Mouse (Mus musculus): Measurements from ENCODE around the gene Ppp6r2. TPM values are rescaled to one million over a fixed set of nuclear protein-coding genes. Genes with fewer than 3 reads are reported as not detected.

The Ppp6r2 gene
- polyA plus RNA-seq, 1 experiment, result 49.8 TPM

- TF ChIP-seq CTCF (IDR thresholded peaks at IDR 0.05; ENCODE audit: control insufficient read depth, insufficient read depth, insufficient replicate concordance, low read depth, low read length) (no peak), POLR2A (IDR thresholded peaks at IDR 0.05; ENCODE audit: control insufficient read depth, low read depth, low read length) (no peak)
- no peaks in the 10 kb centered on the region for H3K4me1 ChIP-seq (ENCODE audit: control insufficient read depth, insufficient read depth, low read length)
- H3K4me3 ChIP-seq (ENCODE audit: control insufficient read depth, low read depth, low read length), result no peak overlapping the region
Measured at GRCm38 (mm10) chr15:89233586-89233985, 22.2 kb downstream of the Ppp6r2 start.

GRCm38 (mm10) chr15:89234052-89234451 is 22.7 kb downstream of the Ppp6r2 start:
- H3K36me3 ChIP-seq (ENCODE audit: control insufficient read depth, insufficient read depth, low read length), result no peaks in the 10 kb centered on the region
- no peaks in the 10 kb centered on the region for H3K4me1 ChIP-seq (ENCODE audit: control insufficient read depth, insufficient read depth, low read length)
- no peak overlapping the region for H3K4me3 ChIP-seq (ENCODE audit: control insufficient read depth, low read depth, low read length)
- no peaks in the 10 kb centered on the region for H3K27me3 ChIP-seq (ENCODE audit: control insufficient read depth, insufficient read depth, low read length)
- TF ChIP-seq POLR2A (IDR thresholded peaks at IDR 0.05; ENCODE audit: control insufficient read depth, low read depth, low read length) (no peak), CTCF (IDR thresholded peaks at IDR 0.05; ENCODE audit: control insufficient read depth, insufficient read depth, insufficient replicate concordance, low read depth, low read length) (no peak)
- H3K27ac ChIP-seq (ENCODE audit: control insufficient read depth, insufficient read depth, low read depth, low read length), result no peak overlapping the region

More at GRCm38 (mm10) chr15:89233586-89233985, 22.2 kb downstream of the Ppp6r2 start:
- no peaks in the 10 kb centered on the region for H3K27me3 ChIP-seq (ENCODE audit: control insufficient read depth, insufficient read depth, low read length)
- no peaks in the 10 kb centered on the region for H3K36me3 ChIP-seq (ENCODE audit: control insufficient read depth, insufficient read depth, low read length)
- no peak overlapping the region for H3K27ac ChIP-seq (ENCODE audit: control insufficient read depth, insufficient read depth, low read depth, low read length)

GRCm38 (mm10) chr15:89239751-89240392 is 28.5 kb downstream of the Ppp6r2 start:
- Histone ChIP-seq H3K4me1 (ENCODE audit: control insufficient read depth, insufficient read depth, low read length) (no peaks in the 10 kb centered on the region; the same call in 1 of the 2 replicates), H3K36me3 (ENCODE audit: control insufficient read depth, insufficient read depth, low read length) (no peaks in the 10 kb centered on the region), H3K27ac (ENCODE audit: control insufficient read depth, insufficient read depth, low read depth, low read length) (no peak overlapping the region), H3K4me3 (ENCODE audit: control insufficient read depth, low read depth, low read length) (no peak overlapping the region), H3K27me3 (ENCODE audit: control insufficient read depth, insufficient read depth, low read length) (no peaks in the 10 kb centered on the region)
- TF ChIP-seq CTCF (IDR thresholded peaks at IDR 0.05; ENCODE audit: control insufficient read depth, insufficient read depth, insufficient replicate concordance, low read depth, low read length), result no peak
- no peak for TF ChIP-seq POLR2A (IDR thresholded peaks at IDR 0.05; ENCODE audit: control insufficient read depth, low read depth, low read length)

- Histone ChIP-seq H3K27me3 (ENCODE audit: control insufficient read depth, insufficient read depth, low read length) (no peaks in the 10 kb centered on the region), H3K4me3 (ENCODE audit: control insufficient read depth, low read depth, low read length) (no peak overlapping the region), H3K4me1 (ENCODE audit: control insufficient read depth, insufficient read depth, low read length) (no peaks in the 10 kb centered on the region; the same call in 1 of the 2 replicates), H3K36me3 (ENCODE audit: control insufficient read depth, insufficient read depth, low read length) (no peaks in the 10 kb centered on the region), H3K27ac (ENCODE audit: control insufficient read depth, insufficient read depth, low read depth, low read length) (no peak overlapping the region)
- TF ChIP-seq CTCF (IDR thresholded peaks at IDR 0.05; ENCODE audit: control insufficient read depth, insufficient read depth, insufficient replicate concordance, low read depth, low read length) (no peak), POLR2A (IDR thresholded peaks at IDR 0.05; ENCODE audit: control insufficient read depth, low read depth, low read length) (no peak)
Measured at GRCm38 (mm10) chr15:89241025-89241424, 29.7 kb downstream of the Ppp6r2 start.

GRCm38 (mm10) chr15:89249063-89249462 is 37.7 kb downstream of the Ppp6r2 start:
- no peaks in the 10 kb centered on the region for H3K36me3 ChIP-seq (ENCODE audit: control insufficient read depth, insufficient read depth, low read length)
- H3K4me1 ChIP-seq (ENCODE audit: control insufficient read depth, insufficient read depth, low read length), result no peaks in the 10 kb centered on the region; the same call in 1 of the 2 replicates
- TF ChIP-seq POLR2A (IDR thresholded peaks at IDR 0.05; ENCODE audit: control insufficient read depth, low read depth, low read length) (no peak), CTCF (IDR thresholded peaks at IDR 0.05; ENCODE audit: control insufficient read depth, insufficient read depth, insufficient replicate concordance, low read depth, low read length) (no peak)
- no peak overlapping the region for H3K27ac ChIP-seq (ENCODE audit: control insufficient read depth, insufficient read depth, low read depth, low read length)
- no peaks in the 10 kb centered on the region for H3K27me3 ChIP-seq (ENCODE audit: control insufficient read depth, insufficient read depth, low read length)
- H3K4me3 ChIP-seq (ENCODE audit: control insufficient read depth, low read depth, low read length), result no peak overlapping the region

- Histone ChIP-seq H3K36me3 (ENCODE audit: control insufficient read depth, insufficient read depth, low read length) (no peaks in the 10 kb centered on the region), H3K27ac (ENCODE audit: control insufficient read depth, insufficient read depth, low read depth, low read length) (peak overlapping the region; percentile 27), H3K4me1 (ENCODE audit: control insufficient read depth, insufficient read depth, low read length) (peaks cover 3% of the 10 kb centered on the region), H3K27me3 (ENCODE audit: control insufficient read depth, insufficient read depth, low read length) (no peaks in the 10 kb centered on the region), H3K4me3 (ENCODE audit: control insufficient read depth, low read depth, low read length) (no peak overlapping the region)
- TF ChIP-seq POLR2A (IDR thresholded peaks at IDR 0.05; ENCODE audit: control insufficient read depth, low read depth, low read length) (no peak), CTCF (IDR thresholded peaks at IDR 0.05; ENCODE audit: control insufficient read depth, insufficient read depth, insufficient replicate concordance, low read depth, low read length) (no peak)
Measured at GRCm38 (mm10) chr15:89255330-89255729, 44.0 kb downstream of the Ppp6r2 start.

GRCm38 (mm10) chr15:89258997-89259396 is 47.6 kb downstream of the Ppp6r2 start:
- TF ChIP-seq POLR2A (IDR thresholded peaks at IDR 0.05; ENCODE audit: control insufficient read depth, low read depth, low read length) (no peak), CTCF (IDR thresholded peaks at IDR 0.05; ENCODE audit: control insufficient read depth, insufficient read depth, insufficient replicate concordance, low read depth, low read length) (no peak)
- peaks cover 3% of the 10 kb centered on the region for H3K4me1 ChIP-seq (ENCODE audit: control insufficient read depth, insufficient read depth, low read length)
- no peaks in the 10 kb centered on the region for H3K36me3 ChIP-seq (ENCODE audit: control insufficient read depth, insufficient read depth, low read length)
- no peak overlapping the region for H3K4me3 ChIP-seq (ENCODE audit: control insufficient read depth, low read depth, low read length)
- no peaks in the 10 kb centered on the region for H3K27me3 ChIP-seq (ENCODE audit: control insufficient read depth, insufficient read depth, low read length)
- H3K27ac ChIP-seq (ENCODE audit: control insufficient read depth, insufficient read depth, low read depth, low read length), result no peak overlapping the region

All from testis, adult 2 months (tissue).